Mouse (Mus musculus) T-helper 1 cell (primary cell): ENCODE data around the gene Ube2q2.
"Not testable (repeated sequence)": the region's sequence is repeated elsewhere in the genome, so short reads cannot be mapped to it uniquely, and the experiment has no call there.

Experiments
- in situ Hi-C: fragments of 300-600 bp; cut with MboI, MseI; formaldehyde crosslinking; loops from one replicate; pipeline ENCODE4 v1.15.1; 2025; ENCODE audit warnings: high pct_unique_total_duplicates

Ube2q2 gene

GRCm38 (mm10) chr9:55236235-55237165 lies 87.8 kb downstream of the Ube2q2 start:
- in situ Hi-C loops: no loop called here

GRCm38 (mm10) chr9:55240852-55241251 lies 92.2 kb downstream of the Ube2q2 start:
- in situ Hi-C loops: no loop called here

GRCm38 (mm10) chr9:55241863-55242685 lies 93.4 kb downstream of the Ube2q2 start:
- in situ Hi-C loops: no loop called here

- in situ Hi-C loops: no loop called here
These were observed 94.6 kb downstream of the Ube2q2 start for GRCm38 (mm10) chr9:55243280-55243679.

GRCm38 (mm10) chr9:55244079-55244478 lies 95.4 kb downstream of the Ube2q2 start:
- in situ Hi-C loops: no loop called here

- in situ Hi-C loops: not testable (repeated sequence)
These were observed 96.5 kb downstream of the Ube2q2 start for GRCm38 (mm10) chr9:55245057-55245750.

GRCm38 (mm10) chr9:55246440-55246839 lies 97.8 kb downstream of the Ube2q2 start:
- in situ Hi-C loops: no loop called here

GRCm38 (mm10) chr9:55246918-55247317 lies 98.3 kb downstream of the Ube2q2 start:
- in situ Hi-C loops: no loop called here

GRCm38 (mm10) chr9:55248465-55248864 lies 99.8 kb downstream of the Ube2q2 start:
- in situ Hi-C loops: no loop called here

GRCm38 (mm10) chr9:55250595-55251247 lies 102.1 kb downstream of the Ube2q2 start:
- in situ Hi-C loops: no loop called here

GRCm38 (mm10) chr9:55252097-55252496 lies 103.4 kb downstream of the Ube2q2 start:
- in situ Hi-C loops: not testable (repeated sequence)

- in situ Hi-C loops: no loop called here
These were observed 105.2 kb downstream of the Ube2q2 start for GRCm38 (mm10) chr9:55253849-55254248.

GRCm38 (mm10) chr9:55255056-55255455 lies 106.4 kb downstream of the Ube2q2 start:
- in situ Hi-C loops: no loop called here

GRCm38 (mm10) chr9:55255604-55256003 lies 107.0 kb downstream of the Ube2q2 start:
- in situ Hi-C loops: no loop called here

GRCm38 (mm10) chr9:55257105-55257504 lies 108.5 kb downstream of the Ube2q2 start:
- in situ Hi-C loops: no loop called here
